Mouse (Mus musculus) CH12.LX (cell line): ENCODE results near the gene Lrrc1. TPM values are rescaled to one million over a fixed set of nuclear protein-coding genes. Genes with fewer than 3 reads are reported as not detected.

Experiments used
- DNase-seq: peaks from one replicate; pipeline ENCODE4 v3.0.0-alpha.2; 2013; ENCODE audit errors: extremely low read depth
- H3K27ac ChIP-seq: 2 replicates; pipeline ENCODE4 v1.5.1; 2012; ENCODE audit warnings: low read depth, mild to moderate bottlenecking, control low read depth, moderate library complexity; ENCODE audit not compliant: insufficient read depth
- H3K27me3 ChIP-seq: replicated peaks from 2 replicates; pipeline ENCODE3; 2012; ENCODE audit warnings: inconsistent platforms
- H3K36me3 ChIP-seq, 2 experiments: replicated peaks in 1 of 2; 2 replicates each; pipeline versions ENCODE3 to v1.6.1; 2012; ENCODE audit warnings: inconsistent platforms in 1 of 2, low read length in 1 of 2, mild to moderate bottlenecking in 1 of 2, mixed read lengths in 1 of 2, moderate library complexity in 1 of 2; ENCODE audit not compliant: control insufficient read depth in 1 of 2, insufficient read depth in 1 of 2
- H3K4me1 ChIP-seq, 2 experiments: 2 replicates each; pipeline ENCODE4 v1.6.1; 2012; ENCODE audit warnings: inconsistent platforms in 1 of 2, moderate library complexity in 1 of 2; ENCODE audit not compliant: insufficient read depth in 2 of 2, control insufficient read depth in 1 of 2
- H3K4me2 ChIP-seq: 2 replicates; pipeline ENCODE4 v1.6.1; 2012; ENCODE audit warnings: low read depth, mild to moderate bottlenecking, control low read depth; ENCODE audit not compliant: poor library complexity, insufficient read depth, severe bottlenecking
- H3K4me3 ChIP-seq, 3 experiments: fragments of 150-350 bp in 1 of 3; sonication (generic) in 1 of 3; replicated peaks in 1 of 3; 2 replicates each; pipeline versions ENCODE3 to v1.5.1; 2011 to 2012; ENCODE audit warnings: low read depth in 2 of 3, low read length in 2 of 3, mild to moderate bottlenecking in 2 of 3, moderate library complexity in 2 of 3, control low read depth in 1 of 3, improper control_type of control experiment in 1 of 3, inconsistent platforms in 1 of 3, mixed read lengths in 1 of 3; ENCODE audit not compliant: poor library complexity in 1 of 3
- H3K79me2 ChIP-seq: replicated peaks from 2 replicates; pipeline ENCODE4 v1.6.1; 2012; ENCODE audit warnings: mild to moderate bottlenecking, moderate library complexity; ENCODE audit not compliant: control insufficient read depth, poor library complexity, insufficient read depth, severe bottlenecking; ENCODE audit errors: extremely low read depth
- H3K9ac ChIP-seq: 2 replicates; pipeline ENCODE4 v1.6.1; 2012; ENCODE audit warnings: low read depth, mild to moderate bottlenecking, control low read depth, moderate library complexity; ENCODE audit not compliant: insufficient read depth
- H3K9me3 ChIP-seq: replicated peaks from 2 replicates; pipeline ENCODE3; 2012; ENCODE audit warnings: low read length, inconsistent platforms, mixed read lengths
- BHLHE40 ChIP-seq: IDR thresholded peaks from 2 replicates; pipeline ENCODE4 v1.6.1; 2011; ENCODE audit warnings: mild to moderate bottlenecking, low read depth, low read length, improper control_type of control experiment
- CHD1 ChIP-seq: IDR thresholded peaks from 2 replicates; pipeline ENCODE4 v1.6.1; 2012; ENCODE audit warnings: low read depth, low read length, improper control_type of control experiment, inconsistent platforms
- CHD2 ChIP-seq: IDR thresholded peaks from 2 replicates; pipeline ENCODE4 v1.6.1; 2011; ENCODE audit warnings: low read length, improper control_type of control experiment
- CTCF ChIP-seq, 2 experiments: IDR thresholded peaks in 1 of 2; conservative IDR thresholded peaks in 1 of 2; 2 replicates each; pipeline ENCODE4 v1.5.1; 2011 to 2012; ENCODE audit warnings: low read depth in 2 of 2, low read length in 2 of 2, improper control_type of control experiment in 1 of 2, inconsistent platforms in 1 of 2, mild to moderate bottlenecking in 1 of 2, moderate library complexity in 1 of 2
- E2F4 ChIP-seq: IDR thresholded peaks from 2 replicates; pipeline ENCODE4 v1.6.1; 2011; ENCODE audit warnings: low read depth, low read length, improper control_type of control experiment; ENCODE audit not compliant: insufficient replicate concordance
- ELF1 ChIP-seq: IDR thresholded peaks from 2 replicates; pipeline ENCODE4 v1.6.1; 2014; ENCODE audit warnings: low read depth, mild to moderate bottlenecking, inconsistent platforms, low read length, improper control_type of control experiment
- EP300 ChIP-seq: IDR thresholded peaks from 2 replicates; pipeline ENCODE4 v1.6.1; 2011; ENCODE audit warnings: low read length, improper control_type of control experiment
- ETS1 ChIP-seq: conservative IDR thresholded peaks from 2 replicates; pipeline ENCODE4 v1.6.1; 2012; ENCODE audit warnings: low read depth, mild to moderate bottlenecking, inconsistent platforms, low read length, improper control_type of control experiment, moderate library complexity
- GABPA ChIP-seq: IDR thresholded peaks from 2 replicates; pipeline ENCODE4 v1.6.1; 2012; ENCODE audit warnings: low read depth, low read length, improper control_type of control experiment, inconsistent platforms; ENCODE audit not compliant: insufficient replicate concordance
- HCFC1 ChIP-seq: IDR thresholded peaks from 2 replicates; pipeline ENCODE4 v1.6.1; 2012; ENCODE audit warnings: low read depth, mild to moderate bottlenecking, inconsistent platforms, low read length, improper control_type of control experiment
- IRF4 ChIP-seq: IDR thresholded peaks from 2 replicates; pipeline ENCODE4 v1.6.1; 2014; ENCODE audit warnings: low read depth, mild to moderate bottlenecking, inconsistent platforms, low read length, improper control_type of control experiment
- JUN ChIP-seq: IDR thresholded peaks from 2 replicates; pipeline ENCODE4 v1.6.1; 2011; ENCODE audit warnings: low read depth, mild to moderate bottlenecking, low read length, improper control_type of control experiment, moderate library complexity; ENCODE audit not compliant: insufficient read depth
- JUND ChIP-seq: conservative IDR thresholded peaks from 2 replicates; pipeline ENCODE4 v1.6.1; 2011; ENCODE audit warnings: low read depth, low read length, improper control_type of control experiment
- KAT2A ChIP-seq: IDR thresholded peaks from 2 replicates; pipeline ENCODE4 v1.6.1; 2012; ENCODE audit warnings: low read length, improper control_type of control experiment, inconsistent platforms; ENCODE audit not compliant: insufficient replicate concordance
- MAFK ChIP-seq: IDR thresholded peaks from 2 replicates; pipeline ENCODE4 v1.6.1; 2011; ENCODE audit warnings: low read length, improper control_type of control experiment; ENCODE audit not compliant: insufficient replicate concordance
- MAX ChIP-seq: IDR thresholded peaks from 2 replicates; pipeline ENCODE4 v1.6.1; 2011; ENCODE audit warnings: low read length, improper control_type of control experiment
- MAZ ChIP-seq: IDR thresholded peaks from 2 replicates; pipeline ENCODE4 v1.6.1; 2012; ENCODE audit warnings: low read depth, mild to moderate bottlenecking, inconsistent platforms, low read length, improper control_type of control experiment, moderate library complexity
- MEF2A ChIP-seq: IDR thresholded peaks from 2 replicates; pipeline ENCODE4 v1.6.1; 2014; ENCODE audit warnings: low read depth, mild to moderate bottlenecking, inconsistent platforms, low read length, improper control_type of control experiment, borderline replicate concordance
- MXI1 ChIP-seq: IDR thresholded peaks from 2 replicates; pipeline ENCODE4 v1.6.1; 2011; ENCODE audit warnings: mild to moderate bottlenecking, low read depth, low read length, improper control_type of control experiment
- MYC ChIP-seq: IDR thresholded peaks from 2 replicates; pipeline ENCODE4 v1.6.1; 2011; ENCODE audit warnings: low read depth, mild to moderate bottlenecking, improper control_type of control experiment, low read length
- NELFE ChIP-seq: IDR thresholded peaks from 2 replicates; pipeline ENCODE4 v1.6.1; 2011; ENCODE audit warnings: low read depth, low read length, improper control_type of control experiment
- NRF1 ChIP-seq: IDR thresholded peaks from 2 replicates; pipeline ENCODE4 v1.6.1; 2014; ENCODE audit warnings: low read depth, mild to moderate bottlenecking, inconsistent platforms, low read length, improper control_type of control experiment, moderate library complexity
- PAX5 ChIP-seq: IDR thresholded peaks from 2 replicates; pipeline ENCODE4 v1.6.1; 2012; ENCODE audit warnings: low read length, inconsistent platforms, mixed read lengths
- POLR2A ChIP-seq: IDR thresholded peaks from 2 replicates; pipeline ENCODE4 v1.6.1; 2011; ENCODE audit warnings: low read depth, mild to moderate bottlenecking, improper control_type of control experiment, low read length
- POLR2AphosphoS2 ChIP-seq: IDR thresholded peaks from 2 replicates; pipeline ENCODE4 v1.6.1; 2011; ENCODE audit warnings: low read depth, low read length, improper control_type of control experiment
- RAD21 ChIP-seq: IDR thresholded peaks from 2 replicates; pipeline ENCODE4 v1.6.1; 2011; ENCODE audit warnings: low read depth, mild to moderate bottlenecking, low read length, improper control_type of control experiment, moderate library complexity
- RCOR1 ChIP-seq: conservative IDR thresholded peaks from 2 replicates; pipeline ENCODE4 v1.6.1; 2012; ENCODE audit warnings: low read depth, mild to moderate bottlenecking, inconsistent platforms, low read length, improper control_type of control experiment
- SIN3A ChIP-seq: IDR thresholded peaks from 2 replicates; pipeline ENCODE4 v1.6.1; 2012; ENCODE audit warnings: low read length, improper control_type of control experiment, inconsistent platforms
- SMC3 ChIP-seq: IDR thresholded peaks from 2 replicates; pipeline ENCODE4 v1.6.1; 2011; ENCODE audit warnings: low read depth, low read length, improper control_type of control experiment
- TBP ChIP-seq: conservative IDR thresholded peaks from 2 replicates; pipeline ENCODE4 v1.6.1; 2011; ENCODE audit warnings: low read depth, low read length, improper control_type of control experiment
- TCF12 ChIP-seq: IDR thresholded peaks from 2 replicates; pipeline ENCODE4 v1.6.1; 2014; ENCODE audit warnings: low read depth, mild to moderate bottlenecking, inconsistent platforms, low read length, improper control_type of control experiment
- UBTF ChIP-seq: IDR thresholded peaks from 2 replicates; pipeline ENCODE4 v1.6.1; 2012; ENCODE audit warnings: low read depth, mild to moderate bottlenecking, inconsistent platforms, low read length, improper control_type of control experiment, moderate library complexity
- USF1 ChIP-seq: IDR thresholded peaks from 2 replicates; pipeline ENCODE4 v1.6.1; 2014; ENCODE audit warnings: low read depth, mild to moderate bottlenecking, inconsistent platforms, low read length, improper control_type of control experiment
- USF2 ChIP-seq: conservative IDR thresholded peaks from 2 replicates; pipeline ENCODE4 v1.6.1; 2011; ENCODE audit warnings: low read depth, low read length, improper control_type of control experiment
- ZC3H11A ChIP-seq: IDR thresholded peaks from 2 replicates; pipeline ENCODE4 v1.6.1; 2012; ENCODE audit warnings: low read depth, mild to moderate bottlenecking, inconsistent platforms, low read length, improper control_type of control experiment
- ZKSCAN1 ChIP-seq: IDR thresholded peaks from 2 replicates; pipeline ENCODE4 v1.6.1; 2012; ENCODE audit warnings: low read depth, inconsistent platforms, low read length, improper control_type of control experiment, borderline replicate concordance
- ZMIZ1 ChIP-seq: IDR thresholded peaks from 2 replicates; pipeline ENCODE4 v1.6.1; 2012; ENCODE audit warnings: low read depth, mild to moderate bottlenecking, inconsistent platforms, low read length, improper control_type of control experiment
- ZNF384 ChIP-seq: IDR thresholded peaks from 2 replicates; pipeline ENCODE4 v1.6.1; 2012; ENCODE audit warnings: low read depth, low read length, improper control_type of control experiment, inconsistent platforms
- dilution Hi-C: fragments of 300-500 bp; cut with MboI; formaldehyde crosslinking; loops from 2 replicates; pipeline ENCODE4 v1.14.3; 2020; ENCODE audit warnings: low sequenced_read_pairs; ENCODE audit not compliant: extremely low pct_unique_long_range_greater_than_20kb, extremely low pct_ligation_motif_present
- in situ Hi-C: fragments of 300-500 bp; cut with MboI; formaldehyde crosslinking; loops from 3 replicates; pipeline ENCODE4 v1.14.3; 2019; ENCODE audit warnings: low sequenced_read_pairs, low pct_ligation_motif_present, low pct_unique_long_range_greater_than_20kb, mixed read lengths
- polyA plus RNA-seq: library from polyadenylated mRNA; unstranded; fragments of >175 nt; gene quantifications from 2 replicates; pipeline ENCODE4 v1.2.1, GENCODE M21; 2012; ENCODE audit warnings: low read depth; ENCODE audit not compliant: insufficient read length
- total RNA-seq, 2 experiments: library from RNA; depleted of rRNA; stranded (reverse); fragments of 300-350 nt in 1 of 2; fragments of >200 nt in 1 of 2; gene quantifications; 2 replicates each; pipeline ENCODE4 v1.2.3; 2012 to 2014

The Lrrc1 gene
- total and polyA plus RNA-seq, 3 experiments = 15.4 to 15.8 (median 15.8) TPM

DNA sequence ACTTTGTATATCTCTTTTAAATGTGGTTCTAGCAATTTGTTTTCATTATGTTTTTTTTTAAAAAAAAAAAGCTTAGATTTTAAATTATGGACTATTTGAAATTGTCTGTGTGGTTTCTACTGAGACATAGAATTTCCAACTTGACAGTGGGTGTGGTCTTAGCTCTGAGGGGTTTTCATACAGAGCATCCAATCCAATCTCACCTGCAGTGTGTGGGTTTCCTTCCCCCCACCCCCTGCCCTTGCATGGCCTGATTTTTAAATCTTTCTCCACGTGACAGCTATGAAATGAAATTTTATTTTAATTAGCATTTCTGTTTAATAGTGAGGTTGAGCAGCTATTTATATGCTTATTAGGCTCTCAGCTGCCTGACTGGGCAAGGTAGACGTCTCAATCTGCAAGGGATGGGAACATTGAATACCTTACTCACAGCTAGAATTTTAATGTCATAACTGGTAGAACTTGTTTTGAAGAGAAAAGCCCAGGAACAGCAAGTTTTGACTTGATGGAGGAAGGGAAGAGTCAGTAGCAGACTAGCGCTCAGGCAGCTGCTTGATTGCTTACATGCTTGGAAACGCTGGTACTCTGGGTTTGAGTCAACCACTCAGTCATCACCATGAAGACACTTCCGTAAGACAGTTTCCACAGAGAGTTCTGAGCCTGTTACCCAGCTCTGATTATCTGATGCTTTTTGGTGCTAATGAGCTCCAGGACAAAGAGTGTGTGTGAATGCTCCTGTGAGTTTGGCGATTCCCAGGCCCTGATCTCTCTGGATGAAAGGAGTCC, 42.3 kb upstream of the Lrrc1 start:
- TF ChIP-seq MAZ (peak; percentile 71; the same call in 1 of the 2 replicates), CHD2 (peak; percentile 84), NRF1 (no peak), HCFC1 (peak; percentile 51), MAX (peak; percentile 80; the same call in 1 of the 2 replicates), JUND (peak; percentile 98), RCOR1 (peak; percentile 67; the same call in 1 of the 2 replicates), MEF2A (peak; percentile 90), SIN3A (peak; percentile 89), ETS1 (peak; percentile 92), USF2 (no peak), CHD1 (peak; percentile 97), TCF12 (peak; percentile 92), JUN (peak; percentile 95), KAT2A (no peak), MAFK (peak; percentile 73), POLR2AphosphoS2 (no peak), ZMIZ1 (peak; percentile 85; the same call in 1 of the 2 replicates), CTCF (conservative IDR thresholded peaks at IDR 0.05 in 1 of 2, IDR thresholded peaks at IDR 0.05 in 1 of 2; ENCODE audit: low read depth in 2 of 2, low read length in 2 of 2) (no peak), UBTF (no peak; the same call in 1 of the 2 replicates), USF1 (peak; percentile 45), ZNF384 (0 out of 2 replicates have a peak, but pooled peaks have one; percentile 11), MXI1 (peak; percentile 74; the same call in 1 of the 2 replicates), ELF1 (peak; percentile 85), EP300 (peak; percentile 98), PAX5 (no peak), GABPA (no peak), NELFE (peak; percentile 42; the same call in 1 of the 2 replicates), POLR2A (peak; percentile 53), SMC3 (peak; percentile 26; the same call in 1 of the 2 replicates), MYC (peak; percentile 70), ZKSCAN1 (no peak), TBP (peak; percentile 71; the same call in 1 of the 2 replicates), ZC3H11A (no peak), RAD21 (peak; percentile 14), BHLHE40 (peak; percentile 78), E2F4 (no peak), IRF4 (peak; percentile 100)
- no peaks in the 10 kb centered on the region for H3K36me3 ChIP-seq
- peak overlapping the region; percentile 18 for H3K9ac ChIP-seq
- no peaks in the 10 kb centered on the region for H3K79me2 ChIP-seq
- H3K27ac ChIP-seq = peak overlapping the region; percentile 68
- in situ Hi-C loops = no loop called here
- H3K27me3 ChIP-seq = no peaks in the 10 kb centered on the region
- H3K4me1 ChIP-seq = peaks cover 7 to 25% of the 10 kb centered on the region in 2 experiments
- peak overlapping the region; percentile 48 for H3K4me2 ChIP-seq
- DNase-seq = peak; percentile 93
- dilution Hi-C loops = no loop called here
- peaks cover 3% of the 10 kb centered on the region for H3K9me3 ChIP-seq
- H3K4me3 ChIP-seq = peak overlapping the region in 1 of 3 experiments; percentile 0
